Mouse (Mus musculus) cortical plate, adult 2 months (tissue): ENCODE measurements around the gene Tubgcp6.

Experiments used
- CTCF ChIP-seq: fragments of 200-500 bp; IDR thresholded peaks from 2 replicates; pipeline ENCODE4 v1.5.1; 2011; ENCODE audit warnings: mild to moderate bottlenecking, control low read depth, low read length; ENCODE audit not compliant: insufficient read depth; ENCODE audit errors: extremely low read depth
- POLR2A ChIP-seq: fragments of 200-500 bp; IDR thresholded peaks from 2 replicates; pipeline ENCODE4 v1.6.1; 2011; ENCODE audit warnings: mild to moderate bottlenecking, low read length, control low read depth; ENCODE audit not compliant: insufficient read depth; ENCODE audit errors: extremely low read depth

GRCm38 (mm10) chr15:89170102-89170501 is 47.2 kb upstream of the Tubgcp6 start:
- TF ChIP-seq CTCF, result no peak
- TF ChIP-seq POLR2A, result no peak
